Mouse (Mus musculus): ENCODE measurements around the gene Eif4g3. TPM values are rescaled to one million over a fixed set of nuclear protein-coding genes. Genes with fewer than 3 reads are reported as not detected.
A peak's percentile ranks its signal among the peaks of the same experiment; 100 is the strongest.

Gene Eif4g3
- total and polyA plus RNA-seq, 3 experiments: 29.1 to 43.7 (median 39.7) TPM

- intact Hi-C loops (cut with DNase I): no loop called here
- DNase-seq: no peak
- Histone ChIP-seq H3K27ac (no peak overlapping the region), H3K4me1 (ENCODE audit: control insufficient read depth, insufficient read depth, low read length) (peaks cover 13% of the 10 kb centered on the region), H3K79me2 (replicated peaks; ENCODE audit: control insufficient read depth, insufficient read depth, low read length) (no peaks in the 10 kb centered on the region), H3K27me3 (ENCODE audit: control insufficient read depth, insufficient read depth, low read length) (no peaks in the 10 kb centered on the region), H3K9ac (ENCODE audit: low read depth, low read length) (no peak overlapping the region), H3K4me3 (no peak overlapping the region), H3K36me3 (ENCODE audit: control insufficient read depth, insufficient read depth, low read length) (peaks cover 9% of the 10 kb centered on the region)
- no peak for TF ChIP-seq EP300 (IDR thresholded peaks at IDR 0.05; ENCODE audit: insufficient read depth, low read depth, low read length)
- TF ChIP-seq CTCF (IDR thresholded peaks at IDR 0.05): no peak
- no peak for TF ChIP-seq POLR2A (IDR thresholded peaks at IDR 0.05; ENCODE audit: insufficient read depth, low read depth, low read length)
- WGBS: 73% methylated on average over 4 of the region's 4 CpGs
These were observed 68.3 kb downstream of the Eif4g3 start for GRCm38 (mm10) chr4:138061161-138061560.

- whole genome bisulfite sequencing: 58% methylated on average over 7 of the region's 7 CpGs
- TF ChIP-seq EP300 (IDR thresholded peaks at IDR 0.05; ENCODE audit: insufficient read depth, low read depth, low read length): no peak
- DNase-seq: no peak
- Histone ChIP-seq H3K27ac (no peak overlapping the region), H3K4me1 (ENCODE audit: control insufficient read depth, insufficient read depth, low read length) (peaks cover 27% of the 10 kb centered on the region), H3K4me3 (no peak overlapping the region), H3K79me2 (replicated peaks; ENCODE audit: control insufficient read depth, insufficient read depth, low read length) (no peaks in the 10 kb centered on the region), H3K9ac (ENCODE audit: low read depth, low read length) (no peak overlapping the region), H3K27me3 (ENCODE audit: control insufficient read depth, insufficient read depth, low read length) (no peaks in the 10 kb centered on the region), H3K36me3 (ENCODE audit: control insufficient read depth, insufficient read depth, low read length) (peaks cover 12% of the 10 kb centered on the region)
- intact Hi-C loops (cut with DNase I): no loop called here
These were observed 70.8 kb downstream of the Eif4g3 start for GRCm38 (mm10) chr4:138063372-138064265.

GRCm38 (mm10) chr4:138064882-138065592 is 72.2 kb downstream of the Eif4g3 start:
- H3K4me1 ChIP-seq (ENCODE audit: control insufficient read depth, insufficient read depth, low read length): peaks cover 27% of the 10 kb centered on the region
- TF ChIP-seq CTCF (IDR thresholded peaks at IDR 0.05) (no peak), EP300 (IDR thresholded peaks at IDR 0.05; ENCODE audit: insufficient read depth, low read depth, low read length) (no peak), POLR2A (IDR thresholded peaks at IDR 0.05; ENCODE audit: insufficient read depth, low read depth, low read length) (no peak)
- H3K36me3 ChIP-seq (ENCODE audit: control insufficient read depth, insufficient read depth, low read length): peaks cover 12% of the 10 kb centered on the region
- no peaks in the 10 kb centered on the region for H3K27me3 ChIP-seq (ENCODE audit: control insufficient read depth, insufficient read depth, low read length)
- H3K4me3 ChIP-seq: no peak overlapping the region
- no peak overlapping the region for H3K9ac ChIP-seq (ENCODE audit: low read depth, low read length)
- no peaks in the 10 kb centered on the region for H3K79me2 ChIP-seq (replicated peaks; ENCODE audit: control insufficient read depth, insufficient read depth, low read length)
- peak overlapping the region; percentile 34; the same call in 1 of the 2 replicates for H3K27ac ChIP-seq
- no peak for DNase-seq
- 64% methylated on average over 11 of the region's 11 CpGs for WGBS
- intact Hi-C loops (cut with DNase I): no loop called here

- Histone ChIP-seq H3K79me2 (replicated peaks; ENCODE audit: control insufficient read depth, insufficient read depth, low read length) (no peaks in the 10 kb centered on the region), H3K36me3 (ENCODE audit: control insufficient read depth, insufficient read depth, low read length) (peaks cover 12% of the 10 kb centered on the region), H3K4me1 (ENCODE audit: control insufficient read depth, insufficient read depth, low read length) (peaks cover 27% of the 10 kb centered on the region), H3K9ac (ENCODE audit: low read depth, low read length) (no peak overlapping the region), H3K27ac (peak overlapping the region; percentile 34; the same call in 1 of the 2 replicates), H3K4me3 (no peak overlapping the region), H3K27me3 (ENCODE audit: control insufficient read depth, insufficient read depth, low read length) (no peaks in the 10 kb centered on the region)
- TF ChIP-seq EP300 (IDR thresholded peaks at IDR 0.05; ENCODE audit: insufficient read depth, low read depth, low read length): no peak
- TF ChIP-seq POLR2A (IDR thresholded peaks at IDR 0.05; ENCODE audit: insufficient read depth, low read depth, low read length): no peak
- TF ChIP-seq CTCF (IDR thresholded peaks at IDR 0.05): no peak
- intact Hi-C loops (cut with DNase I): no loop called here
- 47% methylated on average over 4 of the region's 4 CpGs for WGBS
- peak in 1 of 2 experiments; percentile 27 for DNase-seq
These were observed 72.9 kb downstream of the Eif4g3 start for GRCm38 (mm10) chr4:138065593-138066169.

- Histone ChIP-seq H3K4me3 (no peak overlapping the region), H3K27me3 (ENCODE audit: control insufficient read depth, insufficient read depth, low read length) (no peaks in the 10 kb centered on the region), H3K36me3 (ENCODE audit: control insufficient read depth, insufficient read depth, low read length) (peaks cover 12% of the 10 kb centered on the region), H3K79me2 (replicated peaks; ENCODE audit: control insufficient read depth, insufficient read depth, low read length) (no peaks in the 10 kb centered on the region), H3K9ac (ENCODE audit: low read depth, low read length) (no peak overlapping the region), H3K4me1 (ENCODE audit: control insufficient read depth, insufficient read depth, low read length) (peaks cover 27% of the 10 kb centered on the region), H3K27ac (peak overlapping the region; percentile 34; the same call in 1 of the 2 replicates)
- no peak for TF ChIP-seq EP300 (IDR thresholded peaks at IDR 0.05; ENCODE audit: insufficient read depth, low read depth, low read length)
- TF ChIP-seq CTCF (IDR thresholded peaks at IDR 0.05): no peak
- DNase-seq: no peak
- 55% methylated on average over 7 of the region's 7 CpGs for WGBS
- intact Hi-C loops (cut with DNase I): no loop called here
These were observed 73.6 kb downstream of the Eif4g3 start for GRCm38 (mm10) chr4:138066421-138066820.
